Mouse (Mus musculus) testis, adult 2 months (tissue): ENCODE results near the gene Rab3a. TPM values are rescaled to one million over a fixed set of nuclear protein-coding genes. Genes with fewer than 3 reads are reported as not detected.

Experiments
- H3K27ac ChIP-seq: fragments of 200-500 bp; 2 replicates; pipeline ENCODE4 v1.5.1; 2012; ENCODE audit warnings: low read depth, low read length; ENCODE audit not compliant: control insufficient read depth, insufficient read depth
- H3K27me3 ChIP-seq: fragments of 200-500 bp; 2 replicates; pipeline ENCODE4 v1.6.1; 2012; ENCODE audit warnings: mild to moderate bottlenecking, low read length, moderate library complexity; ENCODE audit not compliant: control insufficient read depth, insufficient read depth
- H3K36me3 ChIP-seq: fragments of 200-500 bp; 2 replicates; pipeline ENCODE4 v1.6.1; 2012; ENCODE audit warnings: mild to moderate bottlenecking, low read length; ENCODE audit not compliant: control insufficient read depth, insufficient read depth
- H3K4me1 ChIP-seq: fragments of 200-500 bp; 2 replicates; pipeline ENCODE4 v1.6.1; 2012; ENCODE audit warnings: low read length; ENCODE audit not compliant: control insufficient read depth, insufficient read depth
- H3K4me3 ChIP-seq: fragments of 200-500 bp; 2 replicates; pipeline ENCODE4 v1.5.1; 2012; ENCODE audit warnings: low read depth, mild to moderate bottlenecking, low read length, moderate library complexity, mixed read lengths; ENCODE audit not compliant: control insufficient read depth
- CTCF ChIP-seq: fragments of 200-500 bp; IDR thresholded peaks from 2 replicates; pipeline ENCODE4 v1.5.1; 2012; ENCODE audit warnings: low read depth, mild to moderate bottlenecking, inconsistent platforms, low read length, moderate library complexity; ENCODE audit not compliant: control insufficient read depth, insufficient read depth, insufficient replicate concordance
- POLR2A ChIP-seq: fragments of 200-500 bp; IDR thresholded peaks from 2 replicates; pipeline ENCODE4 v1.6.1; 2012; ENCODE audit warnings: low read depth, mild to moderate bottlenecking, inconsistent platforms, low read length, moderate library complexity; ENCODE audit not compliant: control insufficient read depth
- polyA plus RNA-seq: library from polyadenylated mRNA; depleted of rRNA; stranded (reverse); fragments of >200 nt; gene quantifications from 2 replicates; pipeline ENCODE4 v1.2.3, GENCODE M21; 2012; rRNA removed

Gene Rab3a
- polyA plus RNA-seq, 1 experiment = 8.2 TPM

DNA sequence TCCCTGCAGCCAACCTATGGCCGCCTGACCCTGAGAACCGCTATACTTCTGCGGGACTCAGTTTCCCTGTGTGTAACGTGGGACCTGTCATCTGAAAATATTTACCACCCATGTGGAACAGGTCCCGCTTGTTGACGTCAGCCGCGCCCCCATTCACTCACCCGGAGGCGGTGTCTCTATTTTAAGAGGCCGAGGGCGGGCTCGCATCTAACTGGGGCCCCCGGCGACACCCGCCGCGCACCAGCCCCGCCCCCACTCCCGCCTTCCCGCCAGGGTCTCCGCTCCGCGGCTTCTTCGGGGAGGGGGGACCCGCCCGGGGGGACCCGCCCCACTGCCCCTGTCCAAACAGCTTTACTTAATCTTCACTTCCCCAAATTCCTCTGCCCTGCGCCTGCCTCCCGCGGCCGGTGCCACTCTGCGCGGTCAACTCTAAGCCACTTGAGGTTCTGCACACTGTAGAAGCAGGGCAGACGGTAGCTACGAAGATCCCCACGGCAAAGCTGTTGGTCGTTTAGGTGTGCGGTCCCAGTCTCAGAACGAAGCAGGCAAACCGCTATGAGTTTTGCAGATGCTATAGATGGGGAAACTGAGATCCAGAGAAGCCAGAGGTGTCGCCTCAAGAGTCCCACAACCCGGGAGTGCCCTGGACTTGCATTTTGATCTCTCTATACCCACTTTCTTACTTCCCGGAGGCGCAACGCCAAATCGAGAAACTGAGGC lies 49.4 kb downstream of the Rab3a start:
- H3K4me3 ChIP-seq = peak overlapping the region; percentile 84

DNA sequence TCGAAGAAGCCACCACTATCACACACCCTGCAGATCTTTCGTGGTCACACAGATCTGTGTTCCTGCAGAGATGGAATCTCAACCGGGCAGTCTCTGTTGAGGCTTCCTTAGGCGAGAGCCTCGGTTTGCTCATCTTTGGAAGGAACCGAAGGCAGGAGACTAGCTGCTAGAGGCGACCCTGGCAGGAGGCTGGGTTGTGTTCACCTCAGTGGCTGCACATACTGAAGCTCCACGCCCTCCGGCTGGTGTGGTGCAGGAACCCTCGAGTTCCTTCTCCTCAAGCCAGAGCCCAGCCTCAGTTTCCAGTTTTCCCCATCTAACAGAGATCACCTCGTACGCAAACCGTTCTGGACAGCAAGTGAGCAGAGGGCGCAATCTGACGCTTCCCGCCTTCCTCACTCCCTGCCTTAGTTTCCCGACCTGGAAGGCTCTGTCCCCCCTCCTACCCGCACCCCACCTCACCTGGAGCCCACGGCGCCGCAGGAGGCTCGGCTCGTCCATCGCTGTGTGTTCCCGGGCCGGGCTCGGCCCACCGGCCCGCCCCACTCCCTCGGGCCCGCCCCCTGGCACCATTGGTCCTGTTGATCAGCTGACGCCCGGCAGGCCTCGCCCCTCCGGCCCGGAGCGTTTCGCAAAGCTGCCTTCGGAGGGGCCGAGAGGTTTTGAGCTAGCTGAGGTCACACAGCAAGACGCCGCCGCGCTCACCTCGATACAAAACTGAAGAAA lies 50.2 kb downstream of the Rab3a start, which contains the start of gene Mast3:
Mast3 (minus strand) TSS at position 574 of the 726 bp plus-strand sequence.
- no peaks in the 10 kb centered on the region; the same call in 1 of the 2 replicates for H3K27me3 ChIP-seq
- H3K27ac ChIP-seq = no peak within 1 kb of the TSS
- H3K4me1 ChIP-seq = peaks cover 10% of the 10 kb centered on the region
- peak; percentile 15; the same call in 1 of the 2 replicates for TF ChIP-seq POLR2A
- no peak for TF ChIP-seq CTCF
- H3K4me3 ChIP-seq = peak within 1 kb of the TSS; percentile 84
- no peaks in the 10 kb centered on the region for H3K36me3 ChIP-seq

More for the DNA sequence above, 49.4 kb downstream of the Rab3a start:
- TF ChIP-seq CTCF (no peak), POLR2A (no peak)
- no peaks in the 10 kb centered on the region for H3K36me3 ChIP-seq
- no peak overlapping the region for H3K27ac ChIP-seq
- H3K27me3 ChIP-seq = no peaks in the 10 kb centered on the region; the same call in 1 of the 2 replicates
- H3K4me1 ChIP-seq = peaks cover 10% of the 10 kb centered on the region

DNA sequence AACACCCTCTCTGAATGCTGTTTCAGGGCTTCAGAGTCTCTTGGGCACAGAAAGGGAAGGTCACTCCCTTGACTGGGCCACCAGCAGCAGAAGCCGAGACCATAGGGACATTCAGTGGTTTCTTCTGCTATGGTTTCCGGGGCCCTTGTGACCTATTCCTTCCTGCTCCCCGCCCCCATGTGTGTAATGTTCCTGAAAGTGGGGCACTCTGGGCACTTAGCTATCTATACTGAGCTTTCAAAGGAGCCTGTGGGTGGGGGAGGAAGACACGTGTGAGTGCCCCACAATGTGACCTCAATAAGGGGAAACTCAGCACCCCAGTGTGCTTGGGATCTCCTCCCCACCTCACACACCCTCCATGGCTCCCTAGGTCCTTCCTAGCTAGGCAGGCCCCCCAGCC lies 52.1 kb downstream of the Rab3a start:
- Histone ChIP-seq H3K36me3 (no peaks in the 10 kb centered on the region), H3K27me3 (no peaks in the 10 kb centered on the region; the same call in 1 of the 2 replicates), H3K4me3 (no peak overlapping the region), H3K4me1 (peaks cover 10% of the 10 kb centered on the region), H3K27ac (no peak overlapping the region)
- TF ChIP-seq POLR2A (no peak), CTCF (no peak)

DNA sequence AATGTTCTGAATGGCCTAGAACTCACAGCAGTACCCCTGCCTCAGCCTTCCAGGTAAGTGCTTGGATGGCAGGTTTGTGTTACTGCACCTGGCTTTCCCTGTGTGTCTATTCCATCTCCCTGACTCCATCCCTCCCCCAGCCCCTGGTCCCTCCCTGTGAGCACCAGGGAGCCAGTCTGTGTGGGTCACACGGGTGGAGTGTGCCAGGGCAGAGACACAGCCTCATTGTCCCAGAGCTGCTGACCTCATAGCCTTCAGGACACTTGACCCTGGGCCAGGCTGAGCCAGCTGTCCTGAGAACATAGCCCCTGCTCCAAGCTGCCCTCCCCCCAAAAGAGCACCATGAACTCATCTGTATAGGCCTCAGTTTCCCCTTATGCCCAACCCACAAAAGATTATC lies 52.8 kb downstream of the Rab3a start:
- Histone ChIP-seq H3K27ac (no peak overlapping the region), H3K27me3 (no peaks in the 10 kb centered on the region; the same call in 1 of the 2 replicates), H3K4me1 (peaks cover 9% of the 10 kb centered on the region), H3K4me3 (no peak overlapping the region), H3K36me3 (no peaks in the 10 kb centered on the region)
- TF ChIP-seq CTCF (no peak), POLR2A (no peak)

DNA sequence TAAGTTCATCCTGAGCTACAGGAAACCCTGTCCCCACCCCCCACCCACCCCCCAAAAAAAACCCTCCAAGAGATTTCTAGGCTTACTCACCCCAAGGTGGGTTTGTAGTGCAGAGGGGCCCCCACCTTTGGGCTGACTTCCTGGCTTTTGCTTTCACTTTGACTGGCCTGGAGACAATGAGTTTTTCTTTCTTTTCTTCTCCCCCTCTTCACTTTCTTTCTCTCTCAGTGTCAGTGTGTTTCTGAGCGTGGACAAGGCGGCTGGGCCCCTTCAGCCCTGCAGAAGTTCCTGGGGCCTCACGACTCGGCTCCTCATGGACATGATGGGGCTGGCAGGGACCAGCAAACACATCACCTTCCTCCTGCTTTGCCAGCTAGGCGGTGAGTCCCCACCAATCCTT lies 53.8 kb downstream of the Rab3a start, which contains the start of gene Il12rb1:
Il12rb1 (plus strand) TSS at position 211 of the 400 bp plus-strand sequence.
- H3K27me3 ChIP-seq = no peaks in the 10 kb centered on the region; the same call in 1 of the 2 replicates
- H3K4me3 ChIP-seq = no peak within 1 kb of the TSS
- no peak within 1 kb of the TSS for H3K27ac ChIP-seq
- TF ChIP-seq CTCF (no peak), POLR2A (no peak)
- H3K4me1 ChIP-seq = peaks cover 8% of the 10 kb centered on the region
- no peaks in the 10 kb centered on the region for H3K36me3 ChIP-seq

Other genes with a start within 250 kb of the Rab3a start
- gene Rex1bd, start 247.9 kb upstream of the Rab3a start, polyA plus RNA-seq = 23.9 and 26.9 TPM in 2 replicates
- 768 and 853 TPM in 2 replicates for gene Uba52, start 243.9 kb upstream of the Rab3a start, polyA plus RNA-seq
- gene Fkbp8, start 227.0 kb upstream of the Rab3a start, polyA plus RNA-seq = 179 and 198 TPM in 2 replicates
- 77.9 and 84.7 TPM in 2 replicates for gene Kxd1, start 226.7 kb upstream of the Rab3a start, polyA plus RNA-seq
- 42.5 and 43.8 TPM in 2 replicates for gene Ell, start 215.2 kb upstream of the Rab3a start, polyA plus RNA-seq
- 561 and 588 TPM in 2 replicates for gene Isyna1, start 160.3 kb upstream of the Rab3a start, polyA plus RNA-seq
- 35.6 and 38.9 TPM in 2 replicates for gene Ssbp4, start 145.8 kb upstream of the Rab3a start, polyA plus RNA-seq
- gene Lrrc25, start 138.5 kb upstream of the Rab3a start, polyA plus RNA-seq = 1.4 TPM in 2 replicates
- 1.3 and 1.4 TPM in 2 replicates for gene Gdf15, start 122.2 kb upstream of the Rab3a start, polyA plus RNA-seq
- gene Pgpep1, start 94.3 kb upstream of the Rab3a start, polyA plus RNA-seq = 3.7 and 4.9 TPM in 2 replicates
- gene Lsm4, start 81.4 kb upstream of the Rab3a start, polyA plus RNA-seq = 148 and 168 TPM in 2 replicates
- gene Jund, start 55.7 kb upstream of the Rab3a start, polyA plus RNA-seq = 79.2 and 105 TPM in 2 replicates
- 286 and 302 TPM in 2 replicates for gene Iqcn, start 51.2 kb upstream of the Rab3a start, polyA plus RNA-seq
- gene Gm3336, start 36.1 kb upstream of the Rab3a start, polyA plus RNA-seq = 0.86 and 0.91 TPM in 2 replicates
- 1.1 TPM in 2 replicates for gene Pde4c, start 31.0 kb upstream of the Rab3a start, polyA plus RNA-seq
- gene Mpv17l2, start 6.3 kb downstream of the Rab3a start, polyA plus RNA-seq = 13.5 and 14.4 TPM in 2 replicates
- 25.1 and 30.8 TPM in 2 replicates for gene Pik3r2, start 22.0 kb downstream of the Rab3a start, polyA plus RNA-seq
- 11.0 and 13.1 TPM in 2 replicates for gene Mast3, start 50.4 kb downstream of the Rab3a start, polyA plus RNA-seq
- gene Il12rb1, start 53.8 kb downstream of the Rab3a start, polyA plus RNA-seq = 0.25 and 0.40 TPM in 2 replicates
- 17.1 and 19.4 TPM in 2 replicates for gene Arrdc2, start 85.0 kb downstream of the Rab3a start, polyA plus RNA-seq
- gene Kcnn1, start 108.6 kb downstream of the Rab3a start, polyA plus RNA-seq = 0.72 and 1.5 TPM in 2 replicates
- 51.3 and 65.9 TPM in 2 replicates for gene Ccdc124, start 119.3 kb downstream of the Rab3a start, polyA plus RNA-seq
- gene Slc5a5, start 138.1 kb downstream of the Rab3a start, polyA plus RNA-seq = 1.3 and 1.5 TPM in 2 replicates
- 1,162 and 1,446 TPM in 2 replicates for gene Rpl18a, start 142.7 kb downstream of the Rab3a start, polyA plus RNA-seq
- 18.3 and 18.5 TPM in 2 replicates for gene Map1s, start 151.3 kb downstream of the Rab3a start, polyA plus RNA-seq